Mouse (Mus musculus): ENCODE measurements around the gene Skil. TPM values are rescaled to one million over a fixed set of nuclear protein-coding genes. Genes with fewer than 3 reads are reported as not detected.

Skil gene
- 30.2 and 30.3 TPM in 2 replicates for polyA plus RNA-seq (2016; fragmentation: Nextera tagmentation; extraction: Ambion mirVana)

- H3K9ac ChIP-seq = peak within 1 kb of the TSS; percentile 93
- under 1% methylated on average over 72 of the region's 109 CpGs for WGBS
- peak within 1 kb of the TSS; percentile 99 for H3K27ac ChIP-seq (ENCODE audit: poor library complexity, severe bottlenecking)
- peaks cover 7% of the 10 kb centered on the region; the same call in 1 of the 2 replicates for H3K36me3 ChIP-seq
- peaks cover 32% of the 10 kb centered on the region for H3K4me1 ChIP-seq (replicated peaks)
- H3K27me3 ChIP-seq (replicated peaks) = no peaks in the 10 kb centered on the region
- peak; percentile 95 for ATAC-seq (ENCODE audit: insufficient number of reproducible peaks, low FRiP score)
- no peaks in the 10 kb centered on the region for H3K9me3 ChIP-seq (replicated peaks)
- peak within 1 kb of the TSS; percentile 79 for H3K4me2 ChIP-seq
- peak within 1 kb of the TSS; percentile 94 for H3K4me3 ChIP-seq
Observed at GRCm38 (mm10) chr3:31094531-31095178, at the start of gene Skil. Gene Skil, plus strand, starts transcription at chr3:31095058.

GRCm38 (mm10) chr3:31047263-31047662 is 47.6 kb upstream of the Skil start:
- Histone ChIP-seq H3K27me3 (replicated peaks) (no peaks in the 10 kb centered on the region), H3K27ac (ENCODE audit: poor library complexity, severe bottlenecking) (no peak overlapping the region), H3K9ac (no peak overlapping the region), H3K36me3 (peaks cover 57% of the 10 kb centered on the region), H3K4me2 (no peak overlapping the region), H3K9me3 (replicated peaks) (no peaks in the 10 kb centered on the region), H3K4me3 (no peak overlapping the region), H3K4me1 (replicated peaks) (0 out of 2 replicates have a peak, but pooled peaks cover 3% of the 10 kb centered on the region)
- ATAC-seq (ENCODE audit: insufficient number of reproducible peaks, low FRiP score) = no peak
- WGBS = 61% methylated on average over 3 of the region's 3 CpGs

- WGBS = 83% methylated on average over 5 of the region's 5 CpGs
- Histone ChIP-seq H3K27me3 (replicated peaks) (no peaks in the 10 kb centered on the region), H3K9ac (no peak overlapping the region), H3K36me3 (peaks cover 45% of the 10 kb centered on the region), H3K27ac (ENCODE audit: poor library complexity, severe bottlenecking) (no peak overlapping the region), H3K4me1 (replicated peaks) (0 out of 2 replicates have a peak, but pooled peaks cover 3% of the 10 kb centered on the region), H3K9me3 (replicated peaks) (no peaks in the 10 kb centered on the region), H3K4me3 (no peak overlapping the region), H3K4me2 (no peak overlapping the region)
- no peak for ATAC-seq (ENCODE audit: insufficient number of reproducible peaks, low FRiP score)
Observed at GRCm38 (mm10) chr3:31049087-31049486, 45.8 kb upstream of the Skil start.

GRCm38 (mm10) chr3:31050375-31050774 is 44.5 kb upstream of the Skil start:
- no peaks in the 10 kb centered on the region for H3K27me3 ChIP-seq (replicated peaks)
- 63% methylated on average over 7 of the region's 7 CpGs for WGBS

GRCm38 (mm10) chr3:31051730-31052129 is 43.1 kb upstream of the Skil start:
- Histone ChIP-seq H3K36me3 (peaks cover 33% of the 10 kb centered on the region), H3K4me2 (no peak overlapping the region), H3K27me3 (replicated peaks) (no peaks in the 10 kb centered on the region), H3K27ac (ENCODE audit: poor library complexity, severe bottlenecking) (no peak overlapping the region), H3K9me3 (replicated peaks) (no peaks in the 10 kb centered on the region), H3K9ac (no peak overlapping the region), H3K4me1 (replicated peaks) (peaks cover 6% of the 10 kb centered on the region; the same call in 1 of the 2 replicates), H3K4me3 (no peak overlapping the region)
- 76% methylated on average over 9 of the region's 9 CpGs for WGBS
- ATAC-seq (ENCODE audit: insufficient number of reproducible peaks, low FRiP score) = no peak

More at GRCm38 (mm10) chr3:31050375-31050774, 44.5 kb upstream of the Skil start:
- Histone ChIP-seq H3K4me2 (no peak overlapping the region), H3K9me3 (replicated peaks) (no peaks in the 10 kb centered on the region), H3K27ac (ENCODE audit: poor library complexity, severe bottlenecking) (no peak overlapping the region), H3K4me3 (no peak overlapping the region), H3K36me3 (peaks cover 38% of the 10 kb centered on the region), H3K9ac (no peak overlapping the region), H3K4me1 (replicated peaks) (peaks cover 6% of the 10 kb centered on the region; the same call in 1 of the 2 replicates)
- ATAC-seq (ENCODE audit: insufficient number of reproducible peaks, low FRiP score) = no peak

GRCm38 (mm10) chr3:31053191-31053590 is 41.7 kb upstream of the Skil start:
- Histone ChIP-seq H3K4me1 (replicated peaks) (peaks cover 6% of the 10 kb centered on the region; the same call in 1 of the 2 replicates), H3K4me2 (no peak overlapping the region), H3K27ac (ENCODE audit: poor library complexity, severe bottlenecking) (no peak overlapping the region), H3K9ac (no peak overlapping the region), H3K4me3 (no peak overlapping the region), H3K36me3 (peaks cover 23% of the 10 kb centered on the region), H3K9me3 (replicated peaks) (no peaks in the 10 kb centered on the region), H3K27me3 (replicated peaks) (no peaks in the 10 kb centered on the region)
- 92% methylated on average over 9 of the region's 9 CpGs for WGBS
- ATAC-seq (ENCODE audit: insufficient number of reproducible peaks, low FRiP score) = no peak

GRCm38 (mm10) chr3:31054888-31055287 is 40.0 kb upstream of the Skil start:
- Histone ChIP-seq H3K4me2 (0 out of 2 replicates have a peak overlapping the region, but pooled peaks have one; percentile 31), H3K4me3 (no peak overlapping the region), H3K9me3 (replicated peaks) (no peaks in the 10 kb centered on the region), H3K9ac (no peak overlapping the region), H3K27me3 (replicated peaks) (no peaks in the 10 kb centered on the region), H3K4me1 (replicated peaks) (peaks cover 6% of the 10 kb centered on the region; the same call in 1 of the 2 replicates), H3K36me3 (peaks cover 12% of the 10 kb centered on the region), H3K27ac (ENCODE audit: poor library complexity, severe bottlenecking) (peak overlapping the region; percentile 80)
- 54% methylated on average over 8 of the region's 8 CpGs for WGBS
- ATAC-seq (ENCODE audit: insufficient number of reproducible peaks, low FRiP score) = no peak

GRCm38 (mm10) chr3:31056047-31056650 is 38.7 kb upstream of the Skil start:
- 25% methylated on average over 17 of the region's 17 CpGs for WGBS
- H3K9me3 ChIP-seq (replicated peaks) = no peaks in the 10 kb centered on the region

GRCm38 (mm10) chr3:31056651-31057627 is 37.9 kb upstream of the Skil start:
- Histone ChIP-seq H3K9me3 (replicated peaks) (no peaks in the 10 kb centered on the region), H3K9ac (peak overlapping the region; percentile 55), H3K27me3 (replicated peaks) (no peaks in the 10 kb centered on the region), H3K4me1 (replicated peaks) (peaks cover 6% of the 10 kb centered on the region; the same call in 1 of the 2 replicates), H3K4me2 (peak overlapping the region; percentile 65), H3K4me3 (peak overlapping the region; percentile 59), H3K27ac (ENCODE audit: poor library complexity, severe bottlenecking) (peak overlapping the region; percentile 88), H3K36me3 (0 out of 2 replicates have a peak, but pooled peaks cover 2% of the 10 kb centered on the region)
- ATAC-seq (ENCODE audit: insufficient number of reproducible peaks, low FRiP score) = peak; percentile 90
- 1% methylated on average over 30 of the region's 30 CpGs for WGBS

More at GRCm38 (mm10) chr3:31056047-31056650, 38.7 kb upstream of the Skil start:
- H3K4me1 ChIP-seq (replicated peaks) = peaks cover 6% of the 10 kb centered on the region; the same call in 1 of the 2 replicates
- H3K4me3 ChIP-seq = peak overlapping the region; percentile 59
- peak overlapping the region; percentile 55; the same call in 1 of the 2 replicates for H3K9ac ChIP-seq
- H3K4me2 ChIP-seq = peak overlapping the region; percentile 65
- peak overlapping the region; percentile 88 for H3K27ac ChIP-seq (ENCODE audit: poor library complexity, severe bottlenecking)
- H3K36me3 ChIP-seq = peaks cover 7% of the 10 kb centered on the region
- peak; percentile 73 for ATAC-seq (ENCODE audit: insufficient number of reproducible peaks, low FRiP score)
- no peaks in the 10 kb centered on the region for H3K27me3 ChIP-seq (replicated peaks)

GRCm38 (mm10) chr3:31060745-31061102 is 34.1 kb upstream of the Skil start:
- Histone ChIP-seq H3K9ac (no peak overlapping the region), H3K4me1 (replicated peaks) (no peaks in the 10 kb centered on the region), H3K4me3 (no peak overlapping the region), H3K36me3 (no peaks in the 10 kb centered on the region), H3K27me3 (replicated peaks) (no peaks in the 10 kb centered on the region), H3K27ac (ENCODE audit: poor library complexity, severe bottlenecking) (no peak overlapping the region), H3K9me3 (replicated peaks) (no peaks in the 10 kb centered on the region), H3K4me2 (no peak overlapping the region)
- no peak for ATAC-seq (ENCODE audit: insufficient number of reproducible peaks, low FRiP score)
- 88% methylated on average over 8 of the region's 8 CpGs for WGBS

All from heart, embryonic 12.5 days (tissue).